Mouse (Mus musculus): ENCODE results near the gene Scpep1. TPM values are rescaled to one million over a fixed set of nuclear protein-coding genes. Genes with fewer than 3 reads are reported as not detected.

Scpep1 gene
- polyA plus RNA-seq, 1 experiment from 2014 or later = 42.2 TPM

GRCm38 (mm10) chr11:88941489-88941888 lies 13.8 kb downstream of the Scpep1 start:
- H3K9ac ChIP-seq = no peak overlapping the region
- H3K36me3 ChIP-seq = peaks cover 13% of the 10 kb centered on the region
- no peak for ATAC-seq
- no peak overlapping the region for H3K4me2 ChIP-seq
- no peak overlapping the region for H3K4me3 ChIP-seq
- 66% methylated on average over 12 of the region's 12 CpGs for WGBS (ENCODE audit: insufficient replicate concordance)
- H3K27ac ChIP-seq = no peak overlapping the region
- no peaks in the 10 kb centered on the region for H3K27me3 ChIP-seq (replicated peaks)
- no peaks in the 10 kb centered on the region; the same call in 1 of the 2 replicates for H3K4me1 ChIP-seq
- no peaks in the 10 kb centered on the region for H3K9me3 ChIP-seq (replicated peaks)

GRCm38 (mm10) chr11:88939634-88940033 lies 15.6 kb downstream of the Scpep1 start:
- H3K9ac ChIP-seq = no peak overlapping the region
- peaks cover 13% of the 10 kb centered on the region for H3K36me3 ChIP-seq
- H3K4me1 ChIP-seq = no peaks in the 10 kb centered on the region
- H3K27ac ChIP-seq = no peak overlapping the region
- ATAC-seq = no peak
- H3K9me3 ChIP-seq (replicated peaks) = no peaks in the 10 kb centered on the region
- H3K4me3 ChIP-seq = no peak overlapping the region
- no peaks in the 10 kb centered on the region for H3K27me3 ChIP-seq (replicated peaks)
- WGBS (ENCODE audit: insufficient replicate concordance) = 64% methylated on average over 4 of the region's 4 CpGs
- H3K4me2 ChIP-seq = no peak overlapping the region

GRCm38 (mm10) chr11:88938770-88939169 lies 16.5 kb downstream of the Scpep1 start:
- Histone ChIP-seq H3K9ac (no peak overlapping the region), H3K4me3 (no peak overlapping the region), H3K27me3 (replicated peaks) (no peaks in the 10 kb centered on the region), H3K27ac (no peak overlapping the region), H3K4me1 (no peaks in the 10 kb centered on the region), H3K9me3 (replicated peaks) (no peaks in the 10 kb centered on the region), H3K4me2 (no peak overlapping the region), H3K36me3 (peaks cover 8% of the 10 kb centered on the region)
- WGBS (ENCODE audit: insufficient replicate concordance) = 70% methylated on average over 2 of the region's 2 CpGs
- no peak for ATAC-seq

- no peaks in the 10 kb centered on the region for H3K4me1 ChIP-seq
- 73% methylated on average over 2 of the region's 2 CpGs for WGBS (ENCODE audit: insufficient replicate concordance)
- no peak overlapping the region for H3K4me2 ChIP-seq
- no peaks in the 10 kb centered on the region for H3K9me3 ChIP-seq (replicated peaks)
- no peaks in the 10 kb centered on the region for H3K27me3 ChIP-seq (replicated peaks)
- H3K27ac ChIP-seq = no peak overlapping the region
- no peak for ATAC-seq
- H3K9ac ChIP-seq = no peak overlapping the region
- H3K4me3 ChIP-seq = no peak overlapping the region
- H3K36me3 ChIP-seq = peaks cover 9% of the 10 kb centered on the region
Observed at GRCm38 (mm10) chr11:88937886-88938285, 17.4 kb downstream of the Scpep1 start.

GRCm38 (mm10) chr11:88934089-88935000 lies 20.9 kb downstream of the Scpep1 start:
- WGBS (ENCODE audit: insufficient replicate concordance) = 80% methylated on average over 19 of the region's 19 CpGs
- H3K4me2 ChIP-seq = no peak overlapping the region

GRCm38 (mm10) chr11:88933030-88933429 lies 22.2 kb downstream of the Scpep1 start:
- 82% methylated on average over 9 of the region's 9 CpGs for WGBS (ENCODE audit: insufficient replicate concordance)
- Histone ChIP-seq H3K9me3 (replicated peaks) (no peaks in the 10 kb centered on the region), H3K27me3 (replicated peaks) (no peaks in the 10 kb centered on the region), H3K4me2 (no peak overlapping the region), H3K9ac (no peak overlapping the region), H3K4me3 (no peak overlapping the region), H3K4me1 (no peaks in the 10 kb centered on the region), H3K27ac (no peak overlapping the region), H3K36me3 (peaks cover 18% of the 10 kb centered on the region)
- no peak for ATAC-seq

More at GRCm38 (mm10) chr11:88934089-88935000, 20.9 kb downstream of the Scpep1 start:
- H3K9ac ChIP-seq = no peak overlapping the region
- no peak overlapping the region for H3K27ac ChIP-seq
- H3K4me1 ChIP-seq = no peaks in the 10 kb centered on the region
- no peak for ATAC-seq
- peaks cover 18% of the 10 kb centered on the region for H3K36me3 ChIP-seq
- H3K4me3 ChIP-seq = no peak overlapping the region
- H3K9me3 ChIP-seq (replicated peaks) = no peaks in the 10 kb centered on the region
- H3K27me3 ChIP-seq (replicated peaks) = no peaks in the 10 kb centered on the region

- H3K9me3 ChIP-seq (replicated peaks) = no peaks in the 10 kb centered on the region
- WGBS (ENCODE audit: insufficient replicate concordance) = 73% methylated on average over 14 of the region's 14 CpGs
- no peak overlapping the region for H3K4me3 ChIP-seq
- H3K4me2 ChIP-seq = no peak overlapping the region
- peaks cover 18% of the 10 kb centered on the region for H3K36me3 ChIP-seq
- ATAC-seq = no peak
- H3K27ac ChIP-seq = no peak overlapping the region
- H3K27me3 ChIP-seq (replicated peaks) = no peaks in the 10 kb centered on the region
- no peaks in the 10 kb centered on the region for H3K4me1 ChIP-seq
- no peak overlapping the region for H3K9ac ChIP-seq
Observed at GRCm38 (mm10) chr11:88931692-88932530, 23.4 kb downstream of the Scpep1 start.

GRCm38 (mm10) chr11:88926566-88926965 lies 28.7 kb downstream of the Scpep1 start:
- Histone ChIP-seq H3K4me1 (no peaks in the 10 kb centered on the region), H3K4me3 (no peak overlapping the region), H3K36me3 (peaks cover 18% of the 10 kb centered on the region), H3K9me3 (replicated peaks) (no peaks in the 10 kb centered on the region), H3K9ac (no peak overlapping the region), H3K4me2 (no peak overlapping the region), H3K27ac (no peak overlapping the region), H3K27me3 (replicated peaks) (no peaks in the 10 kb centered on the region)
- WGBS (ENCODE audit: insufficient replicate concordance) = 63% methylated on average over 5 of the region's 5 CpGs
- no peak for ATAC-seq

- 79% methylated on average over 8 of the region's 8 CpGs for WGBS (ENCODE audit: insufficient replicate concordance)
- ATAC-seq = no peak
- no peak overlapping the region for H3K4me3 ChIP-seq
Observed at GRCm38 (mm10) chr11:88909388-88910036, 45.8 kb downstream of the Scpep1 start.

GRCm38 (mm10) chr11:88908557-88909211 lies 46.6 kb downstream of the Scpep1 start:
- 0 out of 2 replicates have a peak, but pooled peaks have one; percentile 49 for ATAC-seq

More at GRCm38 (mm10) chr11:88909388-88910036, 45.8 kb downstream of the Scpep1 start:
- Histone ChIP-seq H3K4me1 (no peaks in the 10 kb centered on the region; the same call in 1 of the 2 replicates), H3K9me3 (replicated peaks) (no peaks in the 10 kb centered on the region), H3K27ac (no peak overlapping the region), H3K36me3 (no peaks in the 10 kb centered on the region), H3K27me3 (replicated peaks) (no peaks in the 10 kb centered on the region), H3K4me2 (no peak overlapping the region), H3K9ac (no peak overlapping the region)

GRCm38 (mm10) chr11:88907886-88908285 lies 47.4 kb downstream of the Scpep1 start:
- no peak overlapping the region for H3K9ac ChIP-seq
- no peaks in the 10 kb centered on the region for H3K36me3 ChIP-seq
- no peaks in the 10 kb centered on the region; the same call in 1 of the 2 replicates for H3K4me1 ChIP-seq
- no peaks in the 10 kb centered on the region for H3K27me3 ChIP-seq (replicated peaks)
- no peaks in the 10 kb centered on the region for H3K9me3 ChIP-seq (replicated peaks)
- no peak overlapping the region for H3K27ac ChIP-seq
- WGBS (ENCODE audit: insufficient replicate concordance) = 83% methylated on average over 7 of the region's 7 CpGs
- ATAC-seq = no peak
- no peak overlapping the region for H3K4me2 ChIP-seq
- H3K4me3 ChIP-seq = no peak overlapping the region

More at GRCm38 (mm10) chr11:88908557-88909211, 46.6 kb downstream of the Scpep1 start:
- Histone ChIP-seq H3K4me3 (no peak overlapping the region), H3K9me3 (replicated peaks) (no peaks in the 10 kb centered on the region), H3K4me2 (no peak overlapping the region), H3K27ac (no peak overlapping the region), H3K9ac (no peak overlapping the region), H3K27me3 (replicated peaks) (no peaks in the 10 kb centered on the region), H3K36me3 (no peaks in the 10 kb centered on the region), H3K4me1 (no peaks in the 10 kb centered on the region; the same call in 1 of the 2 replicates)
- WGBS (ENCODE audit: insufficient replicate concordance) = 67% methylated on average over 1 of the region's 1 CpGs

Measured in liver, embryonic 12.5 days (tissue).